Mouse (Mus musculus) erythroblast, embryonic 14.5 days (primary cell): Measurements from ENCODE around the gene Hist1h1c. TPM values are rescaled to one million over a fixed set of nuclear protein-coding genes. Genes with fewer than 3 reads are reported as not detected.

Source experiments
- H3K27me3 ChIP-seq: 2 replicates; pipeline ENCODE4 v1.6.1; 2012; ENCODE audit warnings: inconsistent platforms; ENCODE audit not compliant: control insufficient read depth
- H3K36me3 ChIP-seq: 2 replicates; pipeline ENCODE4 v1.6.1; 2012; ENCODE audit warnings: mild to moderate bottlenecking, inconsistent platforms; ENCODE audit not compliant: control insufficient read depth
- H3K4me1 ChIP-seq: 2 replicates; pipeline ENCODE4 v1.6.1; 2012; ENCODE audit warnings: inconsistent platforms; ENCODE audit not compliant: control insufficient read depth
- H3K4me3 ChIP-seq: replicated peaks from 2 replicates; pipeline ENCODE3; 2012; ENCODE audit warnings: moderate library complexity, mild to moderate bottlenecking, inconsistent platforms
- H3K9me3 ChIP-seq: 2 replicates; pipeline ENCODE4 v1.6.1; 2012; ENCODE audit warnings: low read length, inconsistent platforms, mixed read lengths; ENCODE audit not compliant: control insufficient read depth
- GATA1 ChIP-seq: IDR thresholded peaks from 2 replicates; pipeline ENCODE4 v1.6.1; 2012; ENCODE audit warnings: low read length, inconsistent platforms, mixed read lengths
- TAL1 ChIP-seq: IDR thresholded peaks from 3 replicates; pipeline ENCODE4 v1.6.1; 2012; ENCODE audit warnings: low read length, inconsistent platforms, mixed read lengths
- polyA plus RNA-seq: library from polyadenylated mRNA; stranded (reverse); fragments of >175 nt; gene quantifications from 2 replicates; pipeline ENCODE4 v1.2.3, GENCODE M21; 2012

The Hist1h1c gene
- polyA plus RNA-seq, 1 experiment: 94.3 TPM

DNA sequence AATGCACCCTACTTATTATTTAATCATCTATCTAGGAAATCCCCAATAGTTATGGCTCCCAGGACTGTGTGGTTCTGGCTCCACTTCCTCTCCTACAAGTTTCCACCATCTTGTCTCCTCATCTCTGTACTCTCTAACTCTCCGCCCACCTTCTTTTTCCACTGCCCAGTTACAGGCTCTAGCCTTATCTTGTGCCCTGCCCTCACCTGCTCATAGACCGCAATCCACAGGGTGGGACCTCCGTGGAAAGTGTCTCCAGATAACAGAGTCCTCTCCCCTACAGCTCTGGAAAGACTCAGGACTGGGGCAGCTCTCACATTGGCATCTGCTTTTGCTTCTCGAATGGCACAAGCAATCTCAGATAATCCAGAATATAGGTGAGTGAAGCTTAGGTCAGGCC, 40.4 kb downstream of the Hist1h1c start:
- TF ChIP-seq TAL1 (no peak), GATA1 (no peak)
- Histone ChIP-seq H3K9me3 (no peaks in the 10 kb centered on the region), H3K4me1 (peaks cover 27% of the 10 kb centered on the region), H3K27me3 (no peaks in the 10 kb centered on the region), H3K36me3 (no peaks in the 10 kb centered on the region), H3K4me3 (peak overlapping the region; percentile 20)

Other genes with a start within 250 kb of the Hist1h1c start
- gene Btn2a2, start 250.0 kb upstream of the Hist1h1c start, polyA plus RNA-seq: not detected in 2 replicates
- 10.1 and 19.7 TPM in 2 replicates for gene Hist1h4h, start 207.8 kb upstream of the Hist1h1c start, polyA plus RNA-seq
- gene Hist1h2af, start 204.9 kb upstream of the Hist1h1c start, polyA plus RNA-seq: 52.5 and 62.7 TPM in 2 replicates
- gene Hist1h3g, start 203.4 kb upstream of the Hist1h1c start, polyA plus RNA-seq: 8.8 and 11.7 TPM in 2 replicates
- 0.43 and 3.0 TPM in 2 replicates for gene Hist1h2bh, start 195.4 kb upstream of the Hist1h1c start, polyA plus RNA-seq
- 1.3 and 3.3 TPM in 2 replicates for gene Hist1h3f, start 194.8 kb upstream of the Hist1h1c start, polyA plus RNA-seq
- 8.3 and 13.8 TPM in 2 replicates for gene Hist1h4f, start 187.2 kb upstream of the Hist1h1c start, polyA plus RNA-seq
- gene Hist1h1d, start 185.5 kb upstream of the Hist1h1c start, polyA plus RNA-seq: 0.51 and 0.95 TPM in 2 replicates
- 2.9 and 16.6 TPM in 2 replicates for gene Hist1h3e, start 176.4 kb upstream of the Hist1h1c start, polyA plus RNA-seq
- 3.6 and 5.2 TPM in 2 replicates for gene Hist1h2ae, start 167.6 kb upstream of the Hist1h1c start, polyA plus RNA-seq
- 14.5 and 18.7 TPM in 2 replicates for gene Hist1h2bg, start 167.4 kb upstream of the Hist1h1c start, polyA plus RNA-seq
- 6.6 and 15.6 TPM in 2 replicates for gene Hist1h2bf, start 164.6 kb upstream of the Hist1h1c start, polyA plus RNA-seq
- 5.1 and 8.3 TPM in 2 replicates for gene Hist1h2ad, start 164.4 kb upstream of the Hist1h1c start, polyA plus RNA-seq
- gene Hist1h3d, start 163.0 kb upstream of the Hist1h1c start, polyA plus RNA-seq: 1.6 and 4.7 TPM in 2 replicates
- 5.1 and 11.8 TPM in 2 replicates for gene Hist1h4d, start 157.2 kb upstream of the Hist1h1c start, polyA plus RNA-seq
- gene Hist1h2be, start 117.7 kb upstream of the Hist1h1c start, polyA plus RNA-seq: 0.33 and 0.67 TPM in 2 replicates
- gene Hist1h1e, start 116.2 kb upstream of the Hist1h1c start, polyA plus RNA-seq: 2.8 and 8.5 TPM in 2 replicates
- gene Hist1h2ac, start 54.9 kb upstream of the Hist1h1c start, polyA plus RNA-seq: 1.1 and 2.1 TPM in 2 replicates
- gene Hist1h2bc, start 54.6 kb upstream of the Hist1h1c start, polyA plus RNA-seq: 17.5 and 20.6 TPM in 2 replicates
- 0.10 TPM in 1 of 2 replicates, not detected in the other for gene Hist1h1t, start 43.0 kb upstream of the Hist1h1c start, polyA plus RNA-seq
- gene Hist1h4c, start 40.4 kb upstream of the Hist1h1c start, polyA plus RNA-seq: 0.93 and 3.0 TPM in 2 replicates
- 0.15 and 0.53 TPM in 2 replicates for gene Hfe, start 28.0 kb upstream of the Hist1h1c start, polyA plus RNA-seq
- gene Hist1h3c, start 6.8 kb downstream of the Hist1h1c start, polyA plus RNA-seq: 3.8 and 7.0 TPM in 2 replicates
- gene Hist1h2bb, start 7.9 kb downstream of the Hist1h1c start, polyA plus RNA-seq: 5.4 and 12.1 TPM in 2 replicates
- gene Hist1h2ab, start 12.3 kb downstream of the Hist1h1c start, polyA plus RNA-seq: 9.1 and 22.3 TPM in 2 replicates
- 6.2 and 23.6 TPM in 2 replicates for gene Hist1h3b, start 13.5 kb downstream of the Hist1h1c start, polyA plus RNA-seq
- 4.5 and 11.8 TPM in 2 replicates for gene Hist1h4b, start 18.2 kb downstream of the Hist1h1c start, polyA plus RNA-seq
- gene Hist1h4a, start 22.4 kb downstream of the Hist1h1c start, polyA plus RNA-seq: 10.2 and 21.5 TPM in 2 replicates
- gene Hist1h3a, start 23.6 kb downstream of the Hist1h1c start, polyA plus RNA-seq: 1.5 and 4.0 TPM in 2 replicates
- gene Hist1h1a, start 24.9 kb downstream of the Hist1h1c start, polyA plus RNA-seq: 1.4 TPM in 2 replicates
- gene Trim38, start 31.1 kb downstream of the Hist1h1c start, polyA plus RNA-seq: not detected in 2 replicates
- not detected in 2 replicates for gene Slc17a2, start 68.2 kb downstream of the Hist1h1c start, polyA plus RNA-seq
- 0.01 TPM in 1 of 2 replicates, not detected in the other for gene Slc17a3, start 100.6 kb downstream of the Hist1h1c start, polyA plus RNA-seq
- gene Slc17a1, start 128.9 kb downstream of the Hist1h1c start, polyA plus RNA-seq: not detected in 2 replicates
- not detected in 2 replicates for gene Slc17a4, start 176.2 kb downstream of the Hist1h1c start, polyA plus RNA-seq
- not detected in 2 replicates for gene Hist1h2ba, start 195.3 kb downstream of the Hist1h1c start, polyA plus RNA-seq
- gene Hist1h2aa, start 195.7 kb downstream of the Hist1h1c start, polyA plus RNA-seq: not detected in 2 replicates